ENCODE assay signal across 8 mouse cellular contexts in genomic region chr10:41071696-41072095, GRCm38 (mm10). TPM values are rescaled to one million over a fixed set of nuclear protein-coding genes. Genes with fewer than 3 reads are reported as not detected.
DNase-seq lines count a peak whose midpoint lies in the region; ATAC-seq lines count a peak whose summit lies in the region.
"Had no signal": no experiment of that assay in that cellular context is flagged by ENCODE, and none has a peak within 500 bp of the region (broad histone marks: within the 10 kb centered on the region; RNA-seq: fewer than 3 reads in every experiment).

No protein-coding gene starts in this region.

- no peak for ATAC-seq in liver, embryonic 11.5 days (replicated peaks; ENCODE audit: low FRiP score)

- H3K27me3 ChIP-seq in liver, embryonic 11.5 days (replicated peaks; ENCODE audit: control insufficient read depth, insufficient read depth, low read length) = peaks cover 30% of the 10 kb centered on the region

- 4% methylated on average over 11 of the region's 11 CpGs for WGBS in liver, embryonic 11.5 days

- no peak overlapping the region for H3K27ac ChIP-seq in liver, embryonic 11.5 days (ENCODE audit: low read depth, low read length)

- no peak overlapping the region for H3K4me2 ChIP-seq in liver, embryonic 11.5 days

- no peak overlapping the region for H3K9ac ChIP-seq in liver, embryonic 11.5 days (ENCODE audit: low read depth, low read length)

- intact Hi-C loops in heart, postnatal 14 days (cut with DNase I) = no loop called here

- H3K4me3 ChIP-seq in liver, embryonic 11.5 days (ENCODE audit: low read depth, low read length) = no peak overlapping the region
- H3K4me3 ChIP-seq: erythroblast, embryonic 14.5 days had no signal

- H3K9me3 ChIP-seq in liver, embryonic 11.5 days (ENCODE audit: control insufficient read depth, low read length) = no peaks in the 10 kb centered on the region

- DNase-seq in thymus, postnatal 14 days = peak; percentile 16
- no peak for DNase-seq in thymus, adult 18-20 months
- peak; percentile 48 for DNase-seq in c-Kit-positive CD71-positive TER-119-negative erythroid progenitor cells, embryonic 14.5 days (ENCODE audit: low read depth)
- DNase-seq in heart, postnatal 14 days = peak; percentile 25 to 58
- peak; percentile 71 for DNase-seq in liver, embryonic 11.5 days (ENCODE audit: low spot score)
- DNase-seq in retina, embryonic 14.5 days (ENCODE audit: low spot score) = peak; percentile 84
- no peak for DNase-seq in spleen, adult 18-20 months

- no peaks in the 10 kb centered on the region; the same call in 1 of the 2 replicates for H3K4me1 ChIP-seq in liver, embryonic 11.5 days (replicated peaks; ENCODE audit: control insufficient read depth, insufficient read depth, low read length)

- H3K36me3 ChIP-seq in liver, embryonic 11.5 days (ENCODE audit: control insufficient read depth, insufficient read depth, low read length) = no peaks in the 10 kb centered on the region

RNA-seq across cellular contexts. Expression of gene Gpr6, which starts 0.4 kb away (rescaled TPM):
- total RNA-seq in heart, postnatal 14 days (2021) = not detected
- polyA plus RNA-seq in liver, embryonic 11.5 days (2014; fragmentation: Nextera tagmentation; extraction: Ambion mirVana) = not detected in 2 replicates
- polyA plus RNA-seq: erythroblast, embryonic 14.5 days had no signal

Comparison
In these comparisons a context has a peak if more than half of its experiments do, and no peak if none do; other contexts are left out.
1. DNase-seq: peak in thymus, postnatal 14 days (single experiment), c-Kit-positive CD71-positive TER-119-negative erythroid progenitor cells, embryonic 14.5 days (single experiment), heart, postnatal 14 days (2 of 2), liver, embryonic 11.5 days (single experiment) and retina, embryonic 14.5 days (single experiment); none in thymus, adult 18-20 months (0 of 2) and spleen, adult 18-20 months (0 of 2).